Mouse (Mus musculus) urinary bladder, adult 18-20 months (tissue): ENCODE measurements around the gene Map3k7cl.

ENCODE experiments used
- DNase-seq, 2 experiments: peaks; one replicate each; pipeline ENCODE4 v3.0.0; 2022; ENCODE audit warnings: low spot score in 2 of 2, mixed read lengths in 2 of 2

The Map3k7cl gene

GRCm38 (mm10) chr16:87635841-87636240 lies 82.7 kb downstream of the Map3k7cl start:
- DNase-seq = no peak

DNA sequence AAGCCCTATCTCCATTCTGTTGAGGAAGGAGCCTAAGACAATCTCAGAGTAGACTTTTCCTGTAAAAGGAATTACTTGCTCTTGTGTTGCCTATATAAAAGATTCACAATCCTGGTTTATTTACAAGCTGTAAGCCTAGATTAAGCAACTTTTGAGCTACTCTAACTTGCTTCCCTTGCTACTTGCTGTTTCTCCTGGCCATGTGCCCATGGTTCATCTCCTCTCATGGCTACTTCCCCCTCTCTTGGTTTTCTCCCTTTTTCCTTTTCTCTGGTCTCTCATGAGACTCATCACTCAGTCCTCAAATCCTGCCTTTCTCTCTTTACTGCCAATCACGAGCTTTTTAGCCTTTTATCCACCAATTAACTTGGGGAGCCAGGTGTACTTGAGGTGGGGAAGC lies 85.0 kb downstream of the Map3k7cl start:
- DNase-seq = no peak

DNA sequence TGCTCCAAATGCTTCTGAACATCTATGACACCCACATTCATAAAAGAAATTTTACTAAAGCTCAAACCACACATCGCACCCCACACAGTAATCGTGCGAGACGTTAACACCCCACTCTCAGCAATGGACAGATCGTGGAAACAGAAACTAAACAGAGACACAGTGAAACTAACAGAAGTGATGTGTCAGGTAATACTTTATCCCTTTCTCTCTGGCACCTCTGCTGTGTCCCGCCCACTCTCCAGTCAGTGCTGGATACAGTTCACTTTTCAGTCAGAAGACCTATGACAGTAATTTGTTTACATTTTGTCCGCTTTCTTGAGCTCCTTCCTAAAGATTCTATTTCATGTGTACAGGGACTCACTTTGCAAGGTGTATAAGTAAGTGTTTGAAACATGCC lies 89.1 kb downstream of the Map3k7cl start:
- no peak for DNase-seq

- no peak for DNase-seq
Observed at GRCm38 (mm10) chr16:87644111-87644770, 91.1 kb downstream of the Map3k7cl start.
